Mouse (Mus musculus): Measurements from ENCODE around the gene Mvk. TPM values are rescaled to one million over a fixed set of nuclear protein-coding genes. Genes with fewer than 3 reads are reported as not detected.
A peak's percentile ranks its signal among the peaks of the same experiment; 100 is the strongest.

Mvk gene
- total and polyA plus RNA-seq, 3 experiments = 9.8 to 10.9 (median 10.6) TPM

GRCm38 (mm10) chr5:114462067-114463040 is 18.3 kb downstream of the Mvk start:
- Histone ChIP-seq H3K36me3 (ENCODE audit: control insufficient read depth, insufficient read depth, low read length) (no peaks in the 10 kb centered on the region), H3K79me2 (replicated peaks; ENCODE audit: control insufficient read depth, insufficient read depth, low read length) (no peaks in the 10 kb centered on the region), H3K27ac (no peak overlapping the region), H3K27me3 (ENCODE audit: control insufficient read depth, insufficient read depth, low read length) (no peaks in the 10 kb centered on the region), H3K9ac (ENCODE audit: low read depth, low read length) (no peak overlapping the region), H3K4me1 (ENCODE audit: control insufficient read depth, insufficient read depth, low read length) (no peaks in the 10 kb centered on the region), H3K4me3 (no peak overlapping the region)
- intact Hi-C loops (cut with DNase I) = no loop called here
- peak; percentile 61 to 73 for DNase-seq
- 74% methylated on average over 24 of the region's 24 CpGs for WGBS
- TF ChIP-seq POLR2A (IDR thresholded peaks at IDR 0.05; ENCODE audit: insufficient read depth, low read depth, low read length) = no peak
- TF ChIP-seq CTCF (IDR thresholded peaks at IDR 0.05) = no peak
- TF ChIP-seq EP300 (IDR thresholded peaks at IDR 0.05; ENCODE audit: insufficient read depth, low read depth, low read length) = no peak

- WGBS = 77% methylated on average over 2 of the region's 2 CpGs
- no peak for TF ChIP-seq POLR2A (IDR thresholded peaks at IDR 0.05; ENCODE audit: insufficient read depth, low read depth, low read length)
- no peak for TF ChIP-seq EP300 (IDR thresholded peaks at IDR 0.05; ENCODE audit: insufficient read depth, low read depth, low read length)
- TF ChIP-seq CTCF (IDR thresholded peaks at IDR 0.05) = no peak
- Histone ChIP-seq H3K4me1 (ENCODE audit: control insufficient read depth, insufficient read depth, low read length) (no peaks in the 10 kb centered on the region), H3K4me3 (no peak overlapping the region), H3K9ac (ENCODE audit: low read depth, low read length) (no peak overlapping the region), H3K27ac (no peak overlapping the region), H3K79me2 (replicated peaks; ENCODE audit: control insufficient read depth, insufficient read depth, low read length) (no peaks in the 10 kb centered on the region), H3K36me3 (ENCODE audit: control insufficient read depth, insufficient read depth, low read length) (no peaks in the 10 kb centered on the region), H3K27me3 (ENCODE audit: control insufficient read depth, insufficient read depth, low read length) (no peaks in the 10 kb centered on the region)
- DNase-seq = no peak
- intact Hi-C loops (cut with DNase I) = no loop called here
Measured at GRCm38 (mm10) chr5:114464561-114464960, 20.5 kb downstream of the Mvk start.

- Histone ChIP-seq H3K79me2 (replicated peaks; ENCODE audit: control insufficient read depth, insufficient read depth, low read length) (no peaks in the 10 kb centered on the region), H3K36me3 (ENCODE audit: control insufficient read depth, insufficient read depth, low read length) (no peaks in the 10 kb centered on the region), H3K27me3 (ENCODE audit: control insufficient read depth, insufficient read depth, low read length) (no peaks in the 10 kb centered on the region), H3K4me1 (ENCODE audit: control insufficient read depth, insufficient read depth, low read length) (no peaks in the 10 kb centered on the region), H3K4me3 (no peak overlapping the region), H3K27ac (no peak overlapping the region), H3K9ac (ENCODE audit: low read depth, low read length) (no peak overlapping the region)
- 75% methylated on average over 7 of the region's 7 CpGs for WGBS
- intact Hi-C loops (cut with DNase I) = no loop called here
- DNase-seq = no peak
- TF ChIP-seq EP300 (IDR thresholded peaks at IDR 0.05; ENCODE audit: insufficient read depth, low read depth, low read length) = no peak
- TF ChIP-seq POLR2A (IDR thresholded peaks at IDR 0.05; ENCODE audit: insufficient read depth, low read depth, low read length) = no peak
- no peak for TF ChIP-seq CTCF (IDR thresholded peaks at IDR 0.05)
Measured at GRCm38 (mm10) chr5:114465641-114466040, 21.6 kb downstream of the Mvk start.

- H3K4me1 ChIP-seq (ENCODE audit: control insufficient read depth, insufficient read depth, low read length) = no peaks in the 10 kb centered on the region
- intact Hi-C loops (cut with DNase I) = no loop called here
- no peak for DNase-seq
- WGBS = 8% methylated on average over 11 of the region's 11 CpGs
- peak overlapping the region; percentile 4; the same call in 1 of the 2 replicates for H3K4me3 ChIP-seq
- H3K27ac ChIP-seq = no peak overlapping the region
- no peaks in the 10 kb centered on the region for H3K79me2 ChIP-seq (replicated peaks; ENCODE audit: control insufficient read depth, insufficient read depth, low read length)
- TF ChIP-seq EP300 (IDR thresholded peaks at IDR 0.05; ENCODE audit: insufficient read depth, low read depth, low read length) = no peak
- no peak for TF ChIP-seq POLR2A (IDR thresholded peaks at IDR 0.05; ENCODE audit: insufficient read depth, low read depth, low read length)
- no peak for TF ChIP-seq CTCF (IDR thresholded peaks at IDR 0.05)
- no peaks in the 10 kb centered on the region for H3K27me3 ChIP-seq (ENCODE audit: control insufficient read depth, insufficient read depth, low read length)
- no peak overlapping the region for H3K9ac ChIP-seq (ENCODE audit: low read depth, low read length)
- H3K36me3 ChIP-seq (ENCODE audit: control insufficient read depth, insufficient read depth, low read length) = no peaks in the 10 kb centered on the region
Measured at GRCm38 (mm10) chr5:114467019-114467418, 22.9 kb downstream of the Mvk start.

GRCm38 (mm10) chr5:114467430-114467829 is 23.4 kb downstream of the Mvk start:
- Histone ChIP-seq H3K27me3 (ENCODE audit: control insufficient read depth, insufficient read depth, low read length) (no peaks in the 10 kb centered on the region), H3K36me3 (ENCODE audit: control insufficient read depth, insufficient read depth, low read length) (no peaks in the 10 kb centered on the region), H3K27ac (no peak overlapping the region), H3K4me1 (ENCODE audit: control insufficient read depth, insufficient read depth, low read length) (no peaks in the 10 kb centered on the region), H3K9ac (ENCODE audit: low read depth, low read length) (no peak overlapping the region), H3K4me3 (peak overlapping the region; percentile 4; the same call in 1 of the 2 replicates), H3K79me2 (replicated peaks; ENCODE audit: control insufficient read depth, insufficient read depth, low read length) (no peaks in the 10 kb centered on the region)
- 3% methylated on average over 12 of the region's 13 CpGs for WGBS
- TF ChIP-seq EP300 (IDR thresholded peaks at IDR 0.05; ENCODE audit: insufficient read depth, low read depth, low read length) (no peak), POLR2A (IDR thresholded peaks at IDR 0.05; ENCODE audit: insufficient read depth, low read depth, low read length) (no peak), CTCF (IDR thresholded peaks at IDR 0.05) (no peak)
- intact Hi-C loops (cut with DNase I) = no loop called here
- DNase-seq = peak; percentile 58 to 68

GRCm38 (mm10) chr5:114468007-114468406 is 23.9 kb downstream of the Mvk start:
- DNase-seq = no peak
- Histone ChIP-seq H3K36me3 (ENCODE audit: control insufficient read depth, insufficient read depth, low read length) (no peaks in the 10 kb centered on the region), H3K27ac (no peak overlapping the region), H3K79me2 (replicated peaks; ENCODE audit: control insufficient read depth, insufficient read depth, low read length) (no peaks in the 10 kb centered on the region), H3K27me3 (ENCODE audit: control insufficient read depth, insufficient read depth, low read length) (no peaks in the 10 kb centered on the region), H3K4me1 (ENCODE audit: control insufficient read depth, insufficient read depth, low read length) (no peaks in the 10 kb centered on the region), H3K4me3 (no peak overlapping the region), H3K9ac (ENCODE audit: low read depth, low read length) (no peak overlapping the region)
- intact Hi-C loops (cut with DNase I) = no loop called here
- WGBS = 83% methylated on average over 4 of the region's 4 CpGs
- TF ChIP-seq POLR2A (IDR thresholded peaks at IDR 0.05; ENCODE audit: insufficient read depth, low read depth, low read length) = no peak

All from heart, adult 2 months (tissue).